Mouse (Mus musculus) common myeloid progenitor, adult 5-6 weeks (primary cell): ENCODE data around the gene Olfr1264. TPM values are rescaled to one million over a fixed set of nuclear protein-coding genes. Genes with fewer than 3 reads are reported as not detected.

Experiments
- ATAC-seq: replicated peaks from 2 replicates; pipeline ENCODE4 v1.8.0; 2016; ENCODE audit warnings: low read depth, mild to moderate bottlenecking, moderate TSS enrichment, inconsistent platforms; ENCODE audit not compliant: poor library complexity, severe bottlenecking
- total RNA-seq: library from RNA; stranded (forward); fragments of 200-1000, 187-1606 nt; gene quantifications from 2 replicates; pipeline ENCODE4 v1.2.3, GENCODE M21; 2017

The Olfr1264 gene
- not detected in 2 replicates for total RNA-seq

DNA sequence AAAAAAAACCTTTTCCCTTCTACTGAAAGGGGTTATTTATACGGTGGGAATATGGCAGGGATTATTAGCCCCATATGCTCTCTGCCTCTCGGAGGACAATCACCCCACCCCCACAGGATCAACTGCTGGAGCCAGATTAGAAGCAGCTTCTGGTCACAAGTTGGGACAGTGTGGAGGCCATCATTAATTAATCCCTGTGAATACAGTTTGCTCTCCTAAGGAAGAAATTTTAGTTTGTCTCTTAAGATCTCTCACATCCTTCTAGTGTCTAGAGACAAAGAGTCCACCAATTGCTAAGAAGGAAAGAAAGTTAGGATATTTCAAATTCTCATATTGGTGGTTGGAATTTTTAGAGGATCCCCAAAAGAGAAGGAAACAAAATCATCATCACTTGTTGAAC lies at the start of gene Olfr1264:
Olfr1264 (minus strand) TSS at position 101 of the 400 bp plus-strand sequence.
- ATAC-seq = no peak

DNA sequence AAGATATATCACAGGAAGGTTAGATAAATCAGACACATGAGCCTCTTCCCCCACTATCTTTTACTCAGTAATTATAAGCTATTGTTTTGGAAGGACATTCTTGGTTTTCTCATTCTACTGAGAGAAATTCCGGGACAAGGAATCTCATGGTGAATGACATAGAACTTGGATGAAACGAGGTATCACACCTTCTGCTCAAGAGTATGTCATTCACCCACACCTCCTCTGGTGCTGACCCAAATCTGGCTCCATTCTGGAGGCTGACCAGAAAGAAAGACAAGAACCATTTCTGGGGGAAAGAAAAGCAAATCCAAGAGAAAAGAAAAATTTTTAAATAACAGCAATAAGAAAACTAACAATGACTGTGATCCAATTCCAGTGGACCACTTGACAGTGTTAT lies 44.7 kb upstream of the Olfr1264 start:
- ATAC-seq = no peak

DNA sequence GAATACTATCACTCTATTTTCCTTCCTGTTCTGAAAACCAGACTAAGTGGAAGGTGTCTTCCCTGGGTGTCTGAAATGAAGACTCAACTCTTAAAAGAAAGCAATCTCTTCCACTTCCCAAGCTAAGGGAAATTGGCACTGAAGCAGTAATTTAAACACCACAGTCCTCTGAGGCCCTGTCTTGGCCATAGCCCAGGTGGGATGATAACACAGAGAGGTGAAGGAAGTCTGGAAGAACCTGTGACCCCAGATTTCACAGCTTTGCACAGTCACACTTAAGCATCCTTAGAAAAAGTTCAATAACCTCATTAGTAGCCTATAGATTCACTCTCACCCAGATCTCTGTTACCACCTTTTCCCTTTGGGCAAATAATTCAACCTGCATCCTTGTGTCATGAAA lies 38.1 kb upstream of the Olfr1264 start, which contains the start of gene Olfr140:
Olfr140 (minus strand) TSS at position 101 of the 400 bp plus-strand sequence.
- ATAC-seq = no peak

DNA sequence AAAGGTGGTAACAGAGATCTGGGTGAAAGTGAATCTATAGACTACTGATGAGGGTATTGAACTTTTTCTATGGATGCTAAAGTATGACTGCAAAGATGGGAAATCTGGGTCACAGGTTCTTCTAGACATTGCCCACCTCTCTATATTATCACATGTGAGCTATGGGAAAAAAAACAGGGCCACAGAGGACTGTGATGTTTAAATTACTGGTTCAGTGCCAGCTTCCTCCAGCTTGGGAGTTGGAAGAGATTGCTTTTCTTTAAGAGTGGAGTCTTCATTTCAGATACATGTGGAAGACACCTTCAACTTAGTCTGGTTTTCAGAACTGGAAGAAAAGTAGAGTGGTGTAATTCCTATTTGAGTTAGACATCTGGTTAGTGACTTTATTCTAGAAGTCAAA lies 9.7 kb upstream of the Olfr1264 start, which contains the start of gene Olfr1265:
Olfr1265 (plus strand) TSS at position 301 of the 400 bp plus-strand sequence.
- no peak for ATAC-seq

GRCm38 (mm10) chr2:90011831-90012230 lies 13.5 kb downstream of the Olfr1264 start, which contains the start of gene Olfr1263:
Olfr1263 (plus strand) TSS chr2:90012131.
- ATAC-seq = no peak

- ATAC-seq = no peak
Measured at GRCm38 (mm10) chr2:89999845-90000244, 25.5 kb downstream of the Olfr1264 start, which contains the start of gene Olfr1262. Olfr1262 (plus strand) TSS chr2:90000145.

- no peak for ATAC-seq
Measured at GRCm38 (mm10) chr2:89990921-89991320, 34.5 kb downstream of the Olfr1264 start, which contains the start of gene Olfr1261. Olfr1261 (plus strand) TSS chr2:89991221.

- ATAC-seq = no peak
Measured at GRCm38 (mm10) chr2:89977709-89978108, 47.7 kb downstream of the Olfr1264 start.

DNA sequence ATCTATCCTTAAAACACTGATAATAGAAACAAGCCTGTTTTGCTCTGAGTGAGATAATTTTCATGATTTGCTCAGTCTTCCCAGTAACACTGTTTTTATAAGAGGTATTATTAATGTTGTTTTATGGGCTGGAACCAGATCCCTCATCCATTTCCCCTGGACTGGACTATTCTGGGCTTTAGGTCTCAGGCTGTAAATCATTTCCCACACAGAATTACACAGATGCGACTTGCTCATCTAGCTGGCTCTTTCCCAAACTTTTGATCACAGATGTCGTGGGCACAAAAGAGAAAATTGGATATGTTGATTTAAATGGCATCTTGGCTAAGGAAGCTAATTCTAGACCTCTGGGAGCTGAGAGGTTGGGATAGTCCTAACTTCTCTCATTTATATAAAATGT lies 51.2 kb downstream of the Olfr1264 start, which contains the start of gene Olfr1260:
Olfr1260 (plus strand) TSS at position 157 of the 400 bp plus-strand sequence.
- ATAC-seq = no peak

Other genes starting within 250 kb of the Olfr1264 start
- gene Olfr1254, start 232.0 kb downstream of the Olfr1264 start, total RNA-seq = not detected in 2 replicates
- gene Olfr1255, start 213.5 kb downstream of the Olfr1264 start, total RNA-seq = not detected in 2 replicates
- not detected in 2 replicates for gene Olfr1256, start 184.0 kb downstream of the Olfr1264 start, total RNA-seq
- not detected in 2 replicates for gene Olfr48, start 177.4 kb downstream of the Olfr1264 start, total RNA-seq
- gene Olfr1257, start 147.1 kb downstream of the Olfr1264 start, total RNA-seq = not detected in 2 replicates
- not detected in 2 replicates for gene Olfr1258, start 98.3 kb downstream of the Olfr1264 start, total RNA-seq
- gene Olfr1259, start 76.9 kb downstream of the Olfr1264 start, total RNA-seq = not detected in 2 replicates
- gene Olfr1260, start 51.2 kb downstream of the Olfr1264 start, total RNA-seq = not detected in 2 replicates
- not detected in 2 replicates for gene Olfr1261, start 34.4 kb downstream of the Olfr1264 start, total RNA-seq
- gene Olfr1262, start 25.4 kb downstream of the Olfr1264 start, total RNA-seq = not detected in 2 replicates
- gene Olfr1263, start 13.4 kb downstream of the Olfr1264 start, total RNA-seq = not detected in 2 replicates
- not detected in 2 replicates for gene Olfr1265, start 9.8 kb upstream of the Olfr1264 start, total RNA-seq
- not detected in 2 replicates for gene Olfr140, start 38.0 kb upstream of the Olfr1264 start, total RNA-seq
- gene Olfr1269, start 95.8 kb upstream of the Olfr1264 start, total RNA-seq = not detected in 2 replicates
- gene Olfr32, start 116.7 kb upstream of the Olfr1264 start, total RNA-seq = not detected in 2 replicates
- gene Olfr1270, start 127.5 kb upstream of the Olfr1264 start, total RNA-seq = not detected in 2 replicates
- gene Olfr1506, start 198.9 kb upstream of the Olfr1264 start, total RNA-seq = not detected in 2 replicates
- gene Olfr142, start 232.0 kb upstream of the Olfr1264 start, total RNA-seq = not detected in 2 replicates
- not detected in 2 replicates for gene Olfr1271, start 245.5 kb upstream of the Olfr1264 start, total RNA-seq